Mouse (Mus musculus) ES-Bruce4 (cell line): Measurements from ENCODE around the gene Zp2.

Experiments used
- CTCF ChIP-seq: IDR thresholded peaks from one replicate; pipeline ENCODE4 v1.8.1; 2011; ENCODE audit warnings: low read depth, low read length
- EP300 ChIP-seq: IDR thresholded peaks from 2 replicates; pipeline ENCODE4 v1.6.1; 2011; ENCODE audit warnings: low read depth, low read length; ENCODE audit not compliant: insufficient read depth
- POLR2A ChIP-seq: IDR thresholded peaks from one replicate; pipeline ENCODE4 v1.8.1; 2011; ENCODE audit warnings: low read length; ENCODE audit not compliant: insufficient read depth

- TF ChIP-seq POLR2A: no peak
- no peak for TF ChIP-seq EP300
- no peak for TF ChIP-seq CTCF
Measured at GRCm38 (mm10) chr7:120192207-120192606, 47.1 kb upstream of the Zp2 start.
